Mouse (Mus musculus): ENCODE data around the gene Gps2.

DNA sequence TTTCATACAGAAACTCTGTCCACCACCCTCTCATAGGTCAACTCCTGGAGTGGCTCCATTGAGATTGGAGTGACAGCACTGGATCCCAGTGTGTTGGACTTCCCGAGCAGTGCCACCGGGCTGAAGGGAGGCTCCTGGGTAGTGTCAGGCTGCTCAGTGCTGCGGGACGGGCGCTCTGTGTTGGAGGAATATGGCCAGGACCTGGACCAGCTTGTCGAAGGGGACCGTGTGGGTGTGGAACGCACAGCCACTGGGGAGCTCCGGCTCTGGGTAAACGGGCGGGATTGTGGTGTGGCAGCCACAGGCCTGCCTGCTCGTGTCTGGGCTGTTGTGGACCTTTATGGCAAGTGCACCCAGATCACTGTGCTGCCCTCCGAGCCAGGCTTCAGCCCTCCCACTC is 10.7 kb upstream of the Gps2 start:
- TF ChIP-seq CTCF (IDR thresholded peaks at IDR 0.05; ENCODE audit: borderline replicate concordance, control insufficient read depth, extremely low read depth, insufficient read depth, low read length, poor library complexity) (no peak), POLR2A (IDR thresholded peaks at IDR 0.05; ENCODE audit: control insufficient read depth, extremely low read depth, insufficient read depth, low read length, poor library complexity) (no peak)

Data from thymus, adult 2 months (tissue).